Mouse (Mus musculus): ENCODE results near the gene Kmt5c. TPM values are rescaled to one million over a fixed set of nuclear protein-coding genes. Genes with fewer than 3 reads are reported as not detected.
A peak's percentile ranks its signal among the peaks of the same experiment; 100 is the strongest.

The Kmt5c gene
- polyA plus RNA-seq, 1 experiment from 2014 or later, result 91.6 TPM

DNA sequence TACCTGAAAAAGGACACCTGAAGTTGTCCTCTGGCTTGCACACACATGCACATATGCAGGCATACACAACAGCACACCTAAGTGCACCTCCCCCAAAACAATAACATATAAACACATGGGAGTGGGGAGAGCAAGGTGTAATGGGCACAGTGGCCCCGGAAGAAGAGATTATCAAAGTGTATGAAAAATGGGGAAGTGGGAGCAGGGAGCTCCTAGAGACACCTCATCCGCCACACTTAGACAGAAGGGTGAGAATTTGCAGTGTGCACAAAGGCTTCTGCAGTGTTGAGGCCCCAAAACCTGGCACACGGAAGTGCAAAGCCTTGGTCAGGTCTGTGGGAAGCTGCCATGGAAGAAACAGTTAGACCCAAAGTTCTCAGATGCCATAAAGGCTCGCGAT is 8.8 kb upstream of the Kmt5c start:
- no peaks in the 10 kb centered on the region for H3K36me3 ChIP-seq

GRCm38 (mm10) chr7:4732968-4733392 is 6.9 kb upstream of the Kmt5c start:
- Histone ChIP-seq H3K27me3 (ENCODE audit: low read depth, poor library complexity, severe bottlenecking) (no peaks in the 10 kb centered on the region), H3K27ac (replicated peaks) (no peak overlapping the region), H3K36me3 (no peaks in the 10 kb centered on the region), H3K9me3 (replicated peaks) (0 out of 2 replicates have a peak, but pooled peaks cover 3% of the 10 kb centered on the region), H3K4me3 (no peak overlapping the region), H3K4me1 (no peaks in the 10 kb centered on the region)
- DNase-seq (ENCODE audit: low spot score), result no peak
- WGBS, result 77% methylated on average over 6 of the region's 6 CpGs

More for the DNA sequence above, 8.8 kb upstream of the Kmt5c start:
- 0 out of 2 replicates have a peak, but pooled peaks cover 3% of the 10 kb centered on the region for H3K9me3 ChIP-seq (replicated peaks)
- no peak overlapping the region for H3K27ac ChIP-seq (replicated peaks)
- WGBS, result 88% methylated on average over 5 of the region's 5 CpGs
- no peaks in the 10 kb centered on the region for H3K4me1 ChIP-seq
- DNase-seq (ENCODE audit: low spot score), result no peak
- no peaks in the 10 kb centered on the region for H3K27me3 ChIP-seq (ENCODE audit: low read depth, poor library complexity, severe bottlenecking)
- H3K4me3 ChIP-seq, result no peak overlapping the region

- no peak for DNase-seq (ENCODE audit: low spot score)
- Histone ChIP-seq H3K27me3 (ENCODE audit: low read depth, poor library complexity, severe bottlenecking) (no peaks in the 10 kb centered on the region), H3K36me3 (peaks cover 19% of the 10 kb centered on the region), H3K4me3 (peak overlapping the region; percentile 79), H3K4me1 (peaks cover 41% of the 10 kb centered on the region), H3K9me3 (replicated peaks) (no peaks in the 10 kb centered on the region), H3K27ac (replicated peaks) (peak overlapping the region; percentile 96)
- WGBS, result 51% methylated on average over 10 of the region's 10 CpGs
These were observed 823 bp upstream of the Kmt5c start for GRCm38 (mm10) chr7:4739041-4739543.

DNA sequence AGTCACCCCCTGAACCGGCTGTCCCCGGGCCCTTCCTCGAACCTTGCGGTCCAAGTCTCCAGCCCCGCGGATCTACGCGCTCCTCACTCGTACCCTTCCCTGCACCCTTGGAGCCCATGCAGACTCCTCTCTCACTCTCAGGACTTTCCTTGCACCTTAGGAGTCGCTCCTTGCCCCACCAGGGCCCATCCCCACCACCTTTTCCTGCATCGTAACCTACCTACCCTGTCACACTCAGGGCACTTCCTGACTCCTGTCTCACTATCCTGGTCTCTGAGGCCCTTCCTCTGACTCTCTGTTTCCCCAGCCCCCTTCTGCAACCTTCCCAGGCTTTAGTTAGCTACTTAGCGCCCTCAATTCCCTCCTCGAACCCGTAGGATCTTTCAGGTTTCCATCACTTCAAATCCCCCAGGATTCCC is 403 bp downstream of the Kmt5c start:
- WGBS, result 1% methylated on average over 14 of the region's 14 CpGs

GRCm38 (mm10) chr7:4741151-4741550 is 1.2 kb downstream of the Kmt5c start:
- peak; percentile 50 for DNase-seq (ENCODE audit: low spot score)
- Histone ChIP-seq H3K27ac (replicated peaks) (peak overlapping the region; percentile 96), H3K4me3 (peak overlapping the region; percentile 79), H3K27me3 (ENCODE audit: low read depth, poor library complexity, severe bottlenecking) (no peaks in the 10 kb centered on the region), H3K9me3 (replicated peaks) (no peaks in the 10 kb centered on the region), H3K36me3 (peaks cover 36% of the 10 kb centered on the region), H3K4me1 (peaks cover 42% of the 10 kb centered on the region)
- WGBS, result 8% methylated on average over 4 of the region's 4 CpGs

More for the DNA sequence above, 403 bp downstream of the Kmt5c start:
- Histone ChIP-seq H3K4me3 (peak overlapping the region; percentile 79), H3K27me3 (ENCODE audit: low read depth, poor library complexity, severe bottlenecking) (no peaks in the 10 kb centered on the region), H3K4me1 (peaks cover 41% of the 10 kb centered on the region), H3K36me3 (peaks cover 27% of the 10 kb centered on the region), H3K27ac (replicated peaks) (peak overlapping the region; percentile 96), H3K9me3 (replicated peaks) (no peaks in the 10 kb centered on the region)
- no peak for DNase-seq (ENCODE audit: low spot score)

DNA sequence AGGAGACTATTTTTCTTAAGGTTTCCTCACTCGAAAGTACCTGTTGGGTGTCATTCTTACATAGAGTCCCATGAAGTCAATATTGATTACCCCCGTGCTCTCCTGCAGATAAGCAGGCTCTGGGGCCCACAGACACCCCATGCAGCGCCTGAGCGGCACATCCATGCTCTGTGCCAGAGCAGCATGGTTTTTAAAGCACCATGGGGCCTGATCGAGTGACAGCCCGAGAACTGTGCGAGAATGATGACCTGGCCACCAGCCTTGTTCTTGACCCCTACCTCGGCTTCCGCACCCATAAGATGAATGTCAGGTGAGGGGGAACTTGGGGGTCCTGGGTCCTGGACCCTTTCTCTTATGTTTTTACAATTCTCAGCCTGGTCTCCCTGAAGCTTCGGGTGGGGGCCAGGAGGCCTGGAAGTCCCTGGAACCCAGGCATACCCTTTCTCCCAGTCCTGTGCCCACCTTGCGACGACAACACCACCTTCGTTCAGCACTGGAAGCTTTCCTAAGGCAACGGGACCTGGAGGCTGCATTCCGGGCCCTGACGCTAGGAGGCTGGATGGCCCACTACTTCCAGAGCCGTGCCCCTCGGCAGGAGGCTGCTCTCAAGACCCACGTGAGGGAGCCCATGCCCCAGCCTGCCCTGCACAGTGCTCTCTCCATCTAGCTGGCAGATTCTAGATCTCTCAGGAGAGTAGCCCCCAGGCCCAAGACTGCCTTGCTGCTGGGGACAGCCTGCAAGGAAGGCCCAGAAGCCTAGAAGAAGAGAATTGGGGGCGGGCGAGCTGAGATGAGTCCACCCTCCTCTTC is 2.0 kb downstream of the Kmt5c start:
- H3K9me3 ChIP-seq (replicated peaks), result no peaks in the 10 kb centered on the region
- H3K36me3 ChIP-seq, result peaks cover 43% of the 10 kb centered on the region
- no peaks in the 10 kb centered on the region for H3K27me3 ChIP-seq (ENCODE audit: low read depth, poor library complexity, severe bottlenecking)
- DNase-seq (ENCODE audit: low spot score), result no peak
- WGBS, result 86% methylated on average over 21 of the region's 21 CpGs
- H3K4me3 ChIP-seq, result peak overlapping the region; percentile 79
- H3K4me1 ChIP-seq, result peaks cover 49% of the 10 kb centered on the region
- H3K27ac ChIP-seq (replicated peaks), result peak overlapping the region; percentile 96

DNA sequence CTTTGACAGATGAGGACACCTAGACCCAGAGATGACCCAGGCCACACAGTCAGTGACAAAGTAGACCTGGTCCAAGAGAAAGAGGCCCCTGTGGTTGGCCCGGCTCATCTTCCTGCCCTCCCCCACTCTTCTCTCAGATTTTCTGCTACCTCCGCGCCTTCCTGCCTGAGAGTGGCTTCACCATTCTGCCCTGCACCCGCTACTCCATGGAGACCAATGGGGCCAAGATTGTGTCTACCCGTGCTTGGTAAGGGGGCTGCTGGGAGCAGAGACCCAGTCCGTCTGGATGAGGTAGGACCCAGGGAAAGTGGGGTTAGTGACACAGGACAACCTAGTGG is 2.5 kb downstream of the Kmt5c start:
- H3K36me3 ChIP-seq, result peaks cover 47% of the 10 kb centered on the region
- WGBS, result 92% methylated on average over 6 of the region's 6 CpGs
- peak overlapping the region; percentile 79 for H3K4me3 ChIP-seq

DNA sequence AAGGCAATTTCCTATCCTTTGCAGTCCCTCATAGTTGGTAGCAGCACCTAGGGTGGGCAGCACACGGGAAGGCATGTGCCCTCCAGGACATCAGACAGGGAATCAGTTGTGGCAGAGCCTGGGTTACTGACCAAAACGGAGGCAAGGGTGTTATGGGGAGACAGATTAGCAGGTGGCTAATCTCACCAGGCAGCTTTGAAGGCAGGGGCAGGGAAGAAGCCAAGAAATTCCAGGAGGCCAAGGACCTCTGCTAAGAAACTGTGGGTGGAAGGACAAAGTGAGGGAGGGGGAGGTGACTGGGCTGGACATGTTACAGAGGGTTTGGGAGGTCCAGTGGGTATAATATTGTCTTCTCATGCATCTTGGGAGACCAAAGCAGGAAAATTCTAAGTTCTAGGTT is 3.4 kb downstream of the Kmt5c start:
- WGBS, result 70% methylated on average over 2 of the region's 2 CpGs
- H3K36me3 ChIP-seq, result peaks cover 47% of the 10 kb centered on the region
- peaks cover 52% of the 10 kb centered on the region for H3K4me1 ChIP-seq

More for the DNA sequence above, 2.5 kb downstream of the Kmt5c start:
- Histone ChIP-seq H3K9me3 (replicated peaks) (no peaks in the 10 kb centered on the region), H3K4me1 (peaks cover 52% of the 10 kb centered on the region), H3K27ac (replicated peaks) (peak overlapping the region; percentile 96), H3K27me3 (ENCODE audit: low read depth, poor library complexity, severe bottlenecking) (no peaks in the 10 kb centered on the region)
- DNase-seq (ENCODE audit: low spot score), result no peak

DNA sequence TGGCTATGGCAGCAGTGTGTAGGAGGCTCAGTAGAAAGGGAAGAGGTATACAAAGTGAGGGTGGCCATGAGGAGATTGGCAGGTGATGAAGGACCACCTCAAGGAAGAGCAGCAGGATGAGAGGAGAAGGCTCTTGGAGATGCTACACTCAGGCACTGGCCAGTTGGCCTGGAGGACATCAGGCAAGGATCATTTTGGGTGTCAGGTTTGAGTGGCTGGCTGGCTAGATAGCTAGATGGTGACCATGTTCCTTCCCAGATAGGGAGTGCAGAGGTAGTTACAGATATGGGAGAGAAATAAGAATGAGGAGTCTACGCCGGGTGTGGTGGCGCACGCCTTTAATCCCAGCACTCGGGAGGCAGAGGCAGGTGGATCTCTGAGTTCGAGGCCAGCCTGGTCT is 5.0 kb downstream of the Kmt5c start:
- H3K27me3 ChIP-seq (ENCODE audit: low read depth, poor library complexity, severe bottlenecking), result no peaks in the 10 kb centered on the region
- WGBS, result 91% methylated on average over 6 of the region's 6 CpGs
- DNase-seq (ENCODE audit: low spot score), result no peak
- H3K36me3 ChIP-seq, result peaks cover 47% of the 10 kb centered on the region
- no peaks in the 10 kb centered on the region for H3K9me3 ChIP-seq (replicated peaks)
- H3K4me3 ChIP-seq, result no peak overlapping the region
- peaks cover 42% of the 10 kb centered on the region for H3K4me1 ChIP-seq
- no peak overlapping the region for H3K27ac ChIP-seq (replicated peaks)

More for the DNA sequence above, 3.4 kb downstream of the Kmt5c start:
- H3K4me3 ChIP-seq, result no peak overlapping the region
- no peaks in the 10 kb centered on the region for H3K9me3 ChIP-seq (replicated peaks)
- H3K27me3 ChIP-seq (ENCODE audit: low read depth, poor library complexity, severe bottlenecking), result no peaks in the 10 kb centered on the region
- no peak overlapping the region for H3K27ac ChIP-seq (replicated peaks)
- no peak for DNase-seq (ENCODE audit: low spot score)

DNA sequence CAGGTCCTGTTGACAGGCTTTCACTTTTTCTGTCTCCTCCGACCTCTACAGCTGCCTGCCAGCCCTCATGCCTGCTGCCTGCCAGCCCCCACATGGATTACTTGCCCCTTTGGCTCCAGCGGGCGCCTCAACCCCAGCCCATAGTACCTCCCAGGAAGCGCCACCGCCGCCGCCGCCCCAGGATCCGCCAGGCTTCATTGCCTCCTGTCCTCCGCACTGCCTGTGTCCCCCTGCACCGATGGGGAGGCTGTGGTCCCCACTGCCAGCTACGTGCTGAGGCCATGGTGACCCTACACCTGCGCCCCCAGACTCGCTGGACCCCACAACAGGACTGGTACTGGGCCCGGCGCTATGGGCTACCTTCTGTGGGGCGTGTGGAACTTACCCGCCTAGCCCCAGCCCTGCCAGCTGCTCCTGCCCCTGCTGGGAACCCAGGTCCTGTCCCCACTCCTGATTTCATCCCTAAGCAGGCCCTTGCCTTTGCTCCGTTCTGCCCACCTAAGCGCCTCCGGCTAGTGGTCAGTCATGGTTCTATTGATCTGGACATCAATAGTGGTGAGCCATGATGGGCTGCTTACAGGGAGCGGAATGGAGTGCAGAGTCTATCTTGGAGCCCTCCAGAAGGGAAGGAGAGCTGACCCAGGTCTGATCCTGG is 6.5 kb downstream of the Kmt5c start:
- 82% methylated on average over 22 of the region's 22 CpGs for WGBS
- H3K27me3 ChIP-seq (ENCODE audit: low read depth, poor library complexity, severe bottlenecking), result no peaks in the 10 kb centered on the region
- H3K27ac ChIP-seq (replicated peaks), result peak overlapping the region; percentile 33; the same call in 1 of the 2 replicates

GRCm38 (mm10) chr7:4747156-4747899 is 7.4 kb downstream of the Kmt5c start:
- 0 out of 2 replicates have a peak overlapping the region, but pooled peaks have one; percentile 33 for H3K27ac ChIP-seq (replicated peaks)
- WGBS, result 76% methylated on average over 9 of the region's 9 CpGs
- no peaks in the 10 kb centered on the region for H3K9me3 ChIP-seq (replicated peaks)
- H3K4me1 ChIP-seq, result peaks cover 35% of the 10 kb centered on the region
- H3K36me3 ChIP-seq, result peaks cover 44% of the 10 kb centered on the region
- H3K27me3 ChIP-seq (ENCODE audit: low read depth, poor library complexity, severe bottlenecking), result no peaks in the 10 kb centered on the region
- no peak overlapping the region for H3K4me3 ChIP-seq
- no peak for DNase-seq (ENCODE audit: low spot score)

More for the DNA sequence above, 6.5 kb downstream of the Kmt5c start:
- no peaks in the 10 kb centered on the region for H3K9me3 ChIP-seq (replicated peaks)
- no peak for DNase-seq (ENCODE audit: low spot score)
- no peak overlapping the region for H3K4me3 ChIP-seq
- peaks cover 35% of the 10 kb centered on the region for H3K4me1 ChIP-seq
- H3K36me3 ChIP-seq, result peaks cover 47% of the 10 kb centered on the region

DNA sequence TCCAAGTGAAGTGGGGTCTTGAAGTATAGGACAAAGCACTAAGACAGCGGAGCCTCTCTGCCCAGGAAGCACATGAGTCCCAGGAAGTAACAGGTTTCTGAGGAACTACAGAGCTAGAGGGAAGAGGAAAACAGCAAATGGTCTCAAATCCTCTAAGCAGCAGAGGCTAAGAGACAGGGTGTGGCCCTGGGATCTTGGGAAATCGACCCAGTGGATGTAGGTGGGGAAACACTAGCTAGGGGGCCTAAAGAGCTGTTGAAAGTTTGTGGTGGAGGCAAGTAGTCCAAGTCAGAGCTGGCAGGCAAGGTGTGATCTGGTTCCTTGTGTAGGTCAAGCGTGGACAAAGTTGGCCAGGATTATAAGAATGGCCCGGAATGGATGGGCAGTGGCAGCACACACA is 8.4 kb downstream of the Kmt5c start:
- H3K27ac ChIP-seq (replicated peaks), result no peak overlapping the region
- no peaks in the 10 kb centered on the region for H3K27me3 ChIP-seq (ENCODE audit: low read depth, poor library complexity, severe bottlenecking)
- H3K4me1 ChIP-seq, result peaks cover 35% of the 10 kb centered on the region
- 79% methylated on average over 4 of the region's 4 CpGs for WGBS
- no peak overlapping the region for H3K4me3 ChIP-seq
- peaks cover 34% of the 10 kb centered on the region for H3K36me3 ChIP-seq
- DNase-seq (ENCODE audit: low spot score), result no peak
- no peaks in the 10 kb centered on the region for H3K9me3 ChIP-seq (replicated peaks)

Measured in midbrain, embryonic 10.5 days (tissue).